Mouse (Mus musculus): ENCODE measurements around the gene Gm13278.
A peak's percentile ranks its signal among the peaks of the same experiment; 100 is the strongest.
"Not testable (repeated sequence)": the region's sequence is repeated elsewhere in the genome, so short reads cannot be mapped to it uniquely, and the experiment has no call there.

Gene Gm13278

GRCm38 (mm10) chr4:88793936-88794675 is 2.8 kb downstream of the Gm13278 start, which contains the start of gene Gm13275:
TSS of gene Gm13275 (plus strand) at chr4:88794487.
- DNase-seq (ENCODE audit: low read depth), result not testable (repeated sequence)

GRCm38 (mm10) chr4:88797097-88797496 is 5.7 kb downstream of the Gm13278 start, which contains the start of gene Gm13279:
TSS of gene Gm13279 (plus strand) at chr4:88797397.
- DNase-seq (ENCODE audit: low read depth), result not testable (repeated sequence)

GRCm38 (mm10) chr4:88799365-88799764 is 8.0 kb downstream of the Gm13278 start, which contains the start of gene Gm13285:
TSS of gene Gm13285 (plus strand) at chr4:88799665.
- DNase-seq (ENCODE audit: low read depth), result not testable (repeated sequence)

GRCm38 (mm10) chr4:88802954-88803353 is 11.6 kb downstream of the Gm13278 start, which contains the start of gene Gm13287:
TSS of gene Gm13287 (plus strand) at chr4:88803254.
- not testable (repeated sequence) for DNase-seq (ENCODE audit: low read depth)

- DNase-seq (ENCODE audit: low read depth), result not testable (repeated sequence)
Measured at GRCm38 (mm10) chr4:88805231-88805630, 13.9 kb downstream of the Gm13278 start, which contains the start of gene Gm13288. TSS of gene Gm13288 (plus strand) at chr4:88805531.

- DNase-seq (ENCODE audit: low read depth), result not testable (repeated sequence)
Measured at GRCm38 (mm10) chr4:88805761-88806160, 14.4 kb downstream of the Gm13278 start.

GRCm38 (mm10) chr4:88815928-88816327 is 24.6 kb downstream of the Gm13278 start, which contains the start of gene Ifna7:
TSS of gene Ifna7 (plus strand) at chr4:88816228.
- no peak for DNase-seq (ENCODE audit: low read depth)

GRCm38 (mm10) chr4:88819659-88820058 is 28.3 kb downstream of the Gm13278 start, which contains the start of gene Ifna11:
TSS of gene Ifna11 (plus strand) at chr4:88819959.
- DNase-seq (ENCODE audit: low read depth), result no peak

GRCm38 (mm10) chr4:88822995-88823394 is 31.6 kb downstream of the Gm13278 start:
- DNase-seq (ENCODE audit: low read depth), result peak; percentile 58

- DNase-seq (ENCODE audit: low read depth), result not testable (repeated sequence)
Measured at GRCm38 (mm10) chr4:88827116-88827515, 35.8 kb downstream of the Gm13278 start, which contains the start of gene Ifna6. TSS of gene Ifna6 (plus strand) at chr4:88827416.

- peak; percentile 63 for DNase-seq (ENCODE audit: low read depth)
Measured at GRCm38 (mm10) chr4:88830523-88830922, 39.2 kb downstream of the Gm13278 start.

- not testable (repeated sequence) for DNase-seq (ENCODE audit: low read depth)
Measured at GRCm38 (mm10) chr4:88835225-88835624, 43.9 kb downstream of the Gm13278 start, which contains the start of gene Ifna5. TSS of gene Ifna5 (plus strand) at chr4:88835525.

- DNase-seq (ENCODE audit: low read depth), result peak; percentile 50
Measured at GRCm38 (mm10) chr4:88838828-88839227, 47.5 kb downstream of the Gm13278 start.

- DNase-seq (ENCODE audit: low read depth), result no peak
Measured at GRCm38 (mm10) chr4:88840058-88840457, 48.7 kb downstream of the Gm13278 start.

GRCm38 (mm10) chr4:88841438-88841911 is 50.1 kb downstream of the Gm13278 start, which contains the start of gene Ifna4:
TSS of gene Ifna4 (plus strand) at chr4:88841861.
- no peak for DNase-seq (ENCODE audit: low read depth)

Data from naive thymus-derived CD4-positive, alpha-beta T cell, adult 2 months (primary cell).